Mouse (Mus musculus) layer of hippocampus, adult 18-20 months (tissue): Measurements from ENCODE around the gene Aspscr1. TPM values are rescaled to one million over a fixed set of nuclear protein-coding genes. Genes with fewer than 3 reads are reported as not detected.

ENCODE experiments used
- DNase-seq, 2 experiments: peaks; one replicate each; pipeline ENCODE4 v3.0.0; 2022; ENCODE audit warnings: low spot score in 2 of 2
- total RNA-seq, 2 experiments: library from RNA; stranded (reverse); gene quantifications; 2 replicates each; pipeline ENCODE4 v1.2.3; 2021

Aspscr1 gene
- total RNA-seq, 2 experiments from 2014 or later: 46.1 to 54.3 TPM

- no peak for DNase-seq
These were observed 7.1 kb downstream of the Aspscr1 start for GRCm38 (mm10) chr11:120679909-120680308.

GRCm38 (mm10) chr11:120682683-120683082 is 9.9 kb downstream of the Aspscr1 start:
- DNase-seq: no peak

- no peak for DNase-seq
These were observed 10.8 kb downstream of the Aspscr1 start for GRCm38 (mm10) chr11:120683536-120683935.

- no peak for DNase-seq
These were observed 11.3 kb downstream of the Aspscr1 start for GRCm38 (mm10) chr11:120684086-120684485.

- no peak for DNase-seq
These were observed 11.9 kb downstream of the Aspscr1 start for GRCm38 (mm10) chr11:120684660-120685059.

- DNase-seq: no peak
These were observed 14.0 kb downstream of the Aspscr1 start for GRCm38 (mm10) chr11:120686650-120687272.

GRCm38 (mm10) chr11:120689365-120689764 is 16.6 kb downstream of the Aspscr1 start:
- DNase-seq: no peak

GRCm38 (mm10) chr11:120692471-120693011 is 19.8 kb downstream of the Aspscr1 start:
- peak in 1 of 2 experiments; percentile 60 for DNase-seq

- no peak for DNase-seq
These were observed 20.7 kb downstream of the Aspscr1 start for GRCm38 (mm10) chr11:120693461-120693860.

- DNase-seq: no peak
These were observed 22.4 kb downstream of the Aspscr1 start for GRCm38 (mm10) chr11:120695184-120695583.

GRCm38 (mm10) chr11:120695641-120696040 is 22.9 kb downstream of the Aspscr1 start:
- no peak for DNase-seq

GRCm38 (mm10) chr11:120696568-120696967 is 23.8 kb downstream of the Aspscr1 start:
- no peak for DNase-seq

GRCm38 (mm10) chr11:120697741-120698140 is 25.0 kb downstream of the Aspscr1 start:
- no peak for DNase-seq

- no peak for DNase-seq
These were observed 31.1 kb downstream of the Aspscr1 start for GRCm38 (mm10) chr11:120703696-120704454.

GRCm38 (mm10) chr11:120704486-120705325 is 31.9 kb downstream of the Aspscr1 start:
- no peak for DNase-seq

- no peak for DNase-seq
These were observed 33.3 kb downstream of the Aspscr1 start for GRCm38 (mm10) chr11:120706120-120706519.

- no peak for DNase-seq
These were observed 34.5 kb downstream of the Aspscr1 start for GRCm38 (mm10) chr11:120707225-120707624.

- no peak for DNase-seq
These were observed 35.2 kb downstream of the Aspscr1 start for GRCm38 (mm10) chr11:120707969-120708368.

- DNase-seq: no peak
These were observed 36.8 kb downstream of the Aspscr1 start for GRCm38 (mm10) chr11:120709551-120709950.

GRCm38 (mm10) chr11:120710672-120711071 is 37.9 kb downstream of the Aspscr1 start:
- DNase-seq: no peak

GRCm38 (mm10) chr11:120711980-120712604 is 39.3 kb downstream of the Aspscr1 start:
- DNase-seq: no peak
